Mouse (Mus musculus) forebrain, embryonic 10.5 days (tissue): ENCODE measurements around the gene H60b. TPM values are rescaled to one million over a fixed set of nuclear protein-coding genes. Genes with fewer than 3 reads are reported as not detected.
A peak's percentile ranks its signal among the peaks of the same experiment; 100 is the strongest.
"Not testable (repeated sequence)": the region's sequence is repeated elsewhere in the genome, so short reads cannot be mapped to it uniquely, and the experiment has no call there.

Experiments used
- DNase-seq: peaks from one replicate; pipeline ENCODE4 v3.0.0-alpha.2; 2017; ENCODE audit warnings: low spot score; ENCODE audit errors: extremely low spot score
- H3K27ac ChIP-seq: fragments of 300-500 bp; sonication (generic); 2 replicates; pipeline ENCODE4 v1.5.1; 2016; ENCODE audit warnings: mild to moderate bottlenecking
- H3K27me3 ChIP-seq: fragments of 300-500 bp; sonication (generic); 2 replicates; pipeline ENCODE4 v1.6.1; 2016; ENCODE audit warnings: mild to moderate bottlenecking; ENCODE audit not compliant: poor library complexity, severe bottlenecking
- H3K36me3 ChIP-seq: fragments of 300-500 bp; sonication (generic); replicated peaks from 2 replicates; pipeline ENCODE4 v1.6.1; 2016; ENCODE audit warnings: mild to moderate bottlenecking, moderate library complexity
- H3K4me1 ChIP-seq: fragments of 300-500 bp; sonication (generic); 2 replicates; pipeline ENCODE4 v1.6.1; 2016
- H3K4me3 ChIP-seq: fragments of 300-500 bp; sonication (generic); 2 replicates; pipeline ENCODE4 v1.5.1; 2016; ENCODE audit warnings: mild to moderate bottlenecking, moderate library complexity
- H3K9me3 ChIP-seq: fragments of 300-500 bp; sonication (generic); 2 replicates; pipeline ENCODE4 v1.6.1; 2016; ENCODE audit warnings: mild to moderate bottlenecking, moderate library complexity
- WGBS: fragments of 180-500 bp; shearing (Covaris S2); methylation state at CpG from one replicate; pipeline ENCODE4 v1.1.7; 2016; 5-methylcytosine and 5-hydroxymethylcytosine counted together
- polyA plus RNA-seq: library from polyadenylated mRNA; unstranded; fragments of >200 nt; fragmentation: Nextera tagmentation; extraction: Ambion mirVana; gene quantifications from 2 replicates; pipeline ENCODE4 v1.2.1, GENCODE M21; 2016

H60b gene
- polyA plus RNA-seq, 1 experiment from 2014 or later = 0.74 TPM

DNA sequence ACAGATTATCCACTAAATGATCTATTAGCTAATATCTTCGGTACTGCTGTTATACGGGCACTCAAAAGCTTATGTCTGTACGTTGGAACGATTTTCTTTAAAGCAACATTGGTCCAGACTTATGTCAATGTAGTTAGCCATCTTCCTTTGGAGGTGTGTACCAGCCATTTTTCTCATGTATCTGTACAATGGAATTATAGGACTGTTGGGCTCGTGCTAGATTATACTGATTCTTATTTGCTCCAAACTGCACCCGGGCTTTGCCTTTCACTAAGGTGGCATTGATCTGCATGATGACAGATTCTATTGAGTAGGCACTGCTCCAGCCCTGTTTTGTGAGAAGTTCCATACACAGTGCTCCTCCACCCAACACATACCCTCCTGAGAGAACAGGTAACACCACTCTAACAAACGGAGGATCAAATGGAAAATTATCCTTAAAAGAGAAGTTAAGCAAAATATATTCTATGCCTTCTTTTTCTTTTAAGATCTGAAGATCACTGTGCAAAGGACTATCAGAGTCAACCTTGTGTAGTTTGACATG lies 5.2 kb upstream of the H60b start:
- WGBS = 8% methylated on average over 7 of the region's 7 CpGs
- peaks cover 93% of the 10 kb centered on the region for H3K27me3 ChIP-seq
- not testable (repeated sequence) for DNase-seq, H3K27ac ChIP-seq, H3K4me3 ChIP-seq, H3K9me3 ChIP-seq, H3K36me3 ChIP-seq
- peaks cover 38% of the 10 kb centered on the region for H3K4me1 ChIP-seq

GRCm38 (mm10) chr10:22154127-22154526 lies 4.3 kb upstream of the H60b start:
- under 1% methylated on average over 38 of the region's 38 CpGs for WGBS
- H3K27ac ChIP-seq, H3K9me3 ChIP-seq, H3K36me3 ChIP-seq: not testable (repeated sequence)
- peaks cover 44% of the 10 kb centered on the region for H3K4me1 ChIP-seq
- H3K4me3 ChIP-seq = peak overlapping the region; percentile 46
- peaks cover 100% of the 10 kb centered on the region for H3K27me3 ChIP-seq
- peak; percentile 54 for DNase-seq

- H3K9me3 ChIP-seq = no peaks in the 10 kb centered on the region
- no peak overlapping the region for H3K4me3 ChIP-seq
- peaks cover 100% of the 10 kb centered on the region for H3K27me3 ChIP-seq
- no peak for DNase-seq
- H3K36me3 ChIP-seq = no peaks in the 10 kb centered on the region
- WGBS = 1% methylated on average over 3 of the region's 3 CpGs
- H3K27ac ChIP-seq = no peak overlapping the region
- peaks cover 41% of the 10 kb centered on the region for H3K4me1 ChIP-seq
Observed at GRCm38 (mm10) chr10:22154871-22155799, 3.3 kb upstream of the H60b start.

GRCm38 (mm10) chr10:22159131-22159561 lies 760 bp downstream of the H60b start:
- Histone ChIP-seq H3K4me3 (peak overlapping the region; percentile 53), H3K36me3 (no peaks in the 10 kb centered on the region), H3K9me3 (no peaks in the 10 kb centered on the region), H3K27me3 (peaks cover 92% of the 10 kb centered on the region), H3K4me1 (peaks cover 22% of the 10 kb centered on the region), H3K27ac (no peak overlapping the region)
- no peak for DNase-seq
- under 1% methylated on average over 24 of the region's 24 CpGs for WGBS

- WGBS = 1% methylated on average over 23 of the region's 23 CpGs
- no peak for DNase-seq
- Histone ChIP-seq H3K27me3 (peaks cover 87% of the 10 kb centered on the region), H3K27ac (no peak overlapping the region), H3K9me3 (no peaks in the 10 kb centered on the region), H3K4me1 (peaks cover 20% of the 10 kb centered on the region), H3K4me3 (peak overlapping the region; percentile 53; the same call in 1 of the 2 replicates), H3K36me3 (no peaks in the 10 kb centered on the region)
Observed at GRCm38 (mm10) chr10:22159581-22160140, 1.3 kb downstream of the H60b start.

GRCm38 (mm10) chr10:22163279-22163678 lies 4.9 kb downstream of the H60b start:
- not testable (repeated sequence) for H3K36me3 ChIP-seq, H3K9me3 ChIP-seq, H3K27ac ChIP-seq, DNase-seq
- Histone ChIP-seq H3K4me1 (peaks cover 16% of the 10 kb centered on the region), H3K27me3 (peaks cover 51% of the 10 kb centered on the region), H3K4me3 (peak overlapping the region; percentile 39)
- WGBS = 5% methylated on average over 9 of the region's 9 CpGs

DNA sequence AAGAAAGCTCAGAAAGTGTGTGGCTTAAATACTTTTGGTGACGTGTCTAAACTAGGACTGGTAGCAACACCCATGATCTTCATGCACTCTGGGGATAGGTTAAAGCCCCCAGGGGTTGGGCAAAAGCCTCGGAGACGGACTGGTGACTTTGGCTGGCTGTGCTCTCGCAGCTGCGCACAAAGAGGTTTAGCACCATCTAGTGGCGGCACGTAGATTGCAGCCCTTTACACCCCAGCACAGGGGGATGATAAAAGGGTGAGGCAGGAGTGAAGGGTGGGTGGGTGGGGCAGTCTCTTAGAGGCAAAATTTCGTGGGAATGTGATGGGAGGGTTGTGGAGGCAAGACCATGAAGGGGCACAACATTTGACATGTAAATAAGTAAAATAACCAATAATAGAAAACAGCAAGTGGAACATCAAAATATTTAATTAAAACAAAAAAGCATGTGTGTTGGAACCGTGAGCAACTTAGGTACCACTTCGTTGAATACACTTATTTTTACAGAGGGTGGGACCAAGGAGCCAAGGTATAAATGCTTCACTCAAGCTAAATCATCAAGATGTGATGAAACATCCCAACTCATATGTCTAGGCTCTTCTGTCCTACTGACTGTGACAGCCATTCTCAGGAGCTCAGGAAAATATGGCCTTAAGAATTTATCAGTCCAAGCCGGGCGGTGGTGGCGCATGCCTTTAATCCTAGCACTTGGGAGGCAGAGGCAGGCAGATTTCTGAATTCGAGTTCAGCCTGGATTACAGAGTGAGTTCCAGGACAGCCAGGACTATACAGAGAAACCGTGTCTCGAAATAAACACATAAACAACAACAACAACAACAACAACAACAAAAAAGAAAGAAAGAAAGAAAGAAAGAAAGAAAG lies 5.6 kb downstream of the H60b start:
- Histone ChIP-seq H3K4me3 (peak overlapping the region; percentile 39), H3K27me3 (peaks cover 44% of the 10 kb centered on the region)
- H3K27ac ChIP-seq, H3K4me1 ChIP-seq, DNase-seq, H3K9me3 ChIP-seq, H3K36me3 ChIP-seq: not testable (repeated sequence)
- 41% methylated on average over 15 of the region's 16 CpGs for WGBS

DNA sequence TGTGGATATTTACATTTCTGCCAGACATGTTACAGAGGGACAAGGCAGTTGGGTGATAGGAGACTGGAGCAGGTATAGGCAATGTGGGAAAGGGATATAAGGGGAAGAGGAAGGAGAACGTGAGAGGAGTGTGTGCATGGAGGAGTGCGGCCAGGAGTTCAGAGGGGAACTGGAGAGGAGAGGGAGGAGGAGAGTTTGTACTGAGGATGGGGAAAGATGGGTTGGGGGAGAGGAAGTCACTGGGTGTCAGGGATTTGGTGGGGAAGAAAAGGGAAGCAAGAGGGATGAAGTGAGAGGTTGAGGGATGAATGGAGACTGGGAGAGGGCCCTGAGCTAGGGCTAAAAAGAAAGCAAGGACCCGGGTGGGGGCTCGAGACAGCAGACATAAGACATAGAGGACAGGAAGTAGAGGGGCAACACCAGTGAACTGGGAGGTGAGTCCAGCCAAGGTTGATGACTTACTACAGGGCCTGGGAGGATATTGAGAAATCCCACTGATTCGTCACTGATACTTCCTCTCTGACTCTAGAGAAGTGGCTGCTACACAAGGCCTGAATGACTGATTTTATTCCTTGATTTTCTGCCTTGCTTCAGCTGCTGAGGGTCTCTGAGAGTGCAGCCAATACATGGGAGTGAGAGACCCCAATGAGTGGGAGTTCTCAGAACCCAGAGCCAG lies 7.1 kb downstream of the H60b start:
- not testable (repeated sequence) for H3K27ac ChIP-seq, DNase-seq, H3K9me3 ChIP-seq, H3K4me1 ChIP-seq, H3K36me3 ChIP-seq, H3K4me3 ChIP-seq
- peaks cover 29% of the 10 kb centered on the region for H3K27me3 ChIP-seq
- WGBS = 72% methylated on average over 5 of the region's 5 CpGs

DNA sequence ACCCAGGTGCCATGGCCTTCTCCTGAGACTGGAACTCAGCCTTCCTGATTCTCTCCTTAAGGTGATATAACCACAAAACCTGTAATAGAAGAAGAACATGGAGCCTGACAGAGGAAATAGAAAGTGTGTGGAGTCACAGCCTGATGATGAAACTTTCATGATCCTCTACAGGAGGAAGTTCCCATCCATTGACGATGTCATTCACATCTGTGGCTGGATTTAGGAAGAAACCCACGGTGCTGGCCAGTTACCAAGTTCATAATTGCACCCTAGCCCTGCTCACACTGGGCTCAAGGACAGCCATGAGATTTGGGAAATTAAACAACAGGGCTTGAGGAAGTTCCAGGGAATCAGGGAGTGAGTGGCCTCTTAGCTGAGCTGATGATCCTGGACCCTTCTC lies 7.6 kb downstream of the H60b start:
- not testable (repeated sequence) for H3K36me3 ChIP-seq, H3K4me3 ChIP-seq, H3K27ac ChIP-seq, DNase-seq, H3K4me1 ChIP-seq, H3K9me3 ChIP-seq
- WGBS = 76% methylated on average over 2 of the region's 2 CpGs
- peaks cover 23% of the 10 kb centered on the region for H3K27me3 ChIP-seq

DNA sequence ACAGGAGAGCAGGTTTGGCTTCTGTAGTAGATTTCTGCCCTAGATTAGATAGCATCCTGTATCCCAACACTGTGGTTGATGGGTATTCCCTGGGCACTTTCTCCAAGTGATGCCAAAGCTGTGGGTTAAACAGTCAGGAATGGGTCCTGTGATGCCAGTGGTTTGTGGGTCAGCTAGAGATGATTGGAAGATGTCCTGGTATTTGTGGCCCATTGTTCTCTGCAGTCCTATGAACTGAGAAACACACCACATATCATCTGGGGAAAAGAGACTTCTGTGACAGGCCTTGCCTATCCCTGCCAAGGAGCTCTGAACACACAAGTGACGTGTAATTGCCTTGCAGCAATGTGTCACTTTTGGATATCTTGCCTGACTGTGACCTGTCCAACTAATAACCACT lies 8.7 kb downstream of the H60b start:
- not testable (repeated sequence) for H3K9me3 ChIP-seq, DNase-seq, H3K4me1 ChIP-seq, H3K27ac ChIP-seq, H3K36me3 ChIP-seq, H3K4me3 ChIP-seq
- H3K27me3 ChIP-seq = peaks cover 13% of the 10 kb centered on the region
- 81% methylated on average over 1 of the region's 1 CpGs for WGBS

GRCm38 (mm10) chr10:22169116-22169515 lies 10.7 kb downstream of the H60b start:
- not testable (repeated sequence) for DNase-seq, H3K36me3 ChIP-seq, H3K4me3 ChIP-seq, H3K4me1 ChIP-seq, H3K27ac ChIP-seq, H3K9me3 ChIP-seq, H3K27me3 ChIP-seq
